ENCODE assay signal across 27 mouse cellular contexts in the genomic region with DNA sequence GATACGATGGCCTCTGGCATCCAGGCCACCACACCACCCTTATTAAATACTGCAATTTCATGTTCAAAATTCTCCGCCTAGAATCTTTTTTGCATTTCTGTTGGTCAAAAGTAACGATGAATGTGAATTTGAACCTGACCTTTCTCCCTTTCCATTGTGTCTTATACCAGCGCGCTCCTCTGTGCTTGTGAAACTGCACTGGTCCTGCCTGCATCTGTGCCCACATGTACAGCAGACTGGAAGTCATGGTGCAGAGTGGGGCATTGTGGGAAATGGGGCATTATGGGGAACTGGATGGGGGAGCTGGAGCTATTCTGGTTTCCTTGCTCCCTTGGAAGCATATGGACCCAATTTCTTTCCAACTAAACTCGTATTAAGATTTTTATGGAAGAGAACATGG.
DNase-seq lines count a peak whose midpoint lies in the region; ATAC-seq and TF ChIP-seq lines count a peak whose summit lies in the region.
"Had no signal": no experiment of that assay in that cellular context is flagged by ENCODE, and none has a peak within 500 bp of the region (broad histone marks: within the 10 kb centered on the region; RNA-seq: fewer than 3 reads in every experiment).

No protein-coding gene starts in this region.

- no peak overlapping the region for H3K9ac ChIP-seq in hindbrain, embryonic 13.5 days
- no peak overlapping the region for H3K9ac ChIP-seq in hindbrain, postnatal 0 days (replicated peaks; ENCODE audit: low read length)
- no peak overlapping the region for H3K9ac ChIP-seq in neural tube, embryonic 13.5 days
- no peak overlapping the region for H3K9ac ChIP-seq in midbrain, embryonic 16.5 days (ENCODE audit: low read depth, low read length)
- H3K9ac ChIP-seq: embryonic facial prominence, embryonic 13.5 days; forebrain, embryonic 13.5 days; forebrain, postnatal 0 days; heart, embryonic 13.5 days; intestine, embryonic 15.5 days had no signal

- no peak for TF ChIP-seq CTCF in hindbrain, postnatal 0 days (IDR thresholded peaks at IDR 0.05; ENCODE audit: low read depth)

- peak overlapping the region; percentile 49 for H3K27ac ChIP-seq in hindbrain, embryonic 13.5 days
- no peak overlapping the region for H3K27ac ChIP-seq in hindbrain, postnatal 0 days
- H3K27ac ChIP-seq in neural tube, embryonic 13.5 days (replicated peaks), result peak overlapping the region; percentile 29
- H3K27ac ChIP-seq in midbrain, embryonic 16.5 days (ENCODE audit: low read length), result 0 out of 2 replicates have a peak overlapping the region, but pooled peaks have one; percentile 29
- H3K27ac ChIP-seq: embryonic facial prominence, embryonic 10.5 days; embryonic facial prominence, embryonic 13.5 days; forebrain, embryonic 10.5 days; forebrain, embryonic 13.5 days; gastrocnemius, adult 2 months; heart, adult 2 months; heart, embryonic 10.5 days; heart, embryonic 13.5 days; intestine, embryonic 15.5 days had no signal

- H3K36me3 ChIP-seq in hindbrain, embryonic 13.5 days, result no peaks in the 10 kb centered on the region
- H3K36me3 ChIP-seq in hindbrain, postnatal 0 days (ENCODE audit: insufficient read depth, low read length), result no peaks in the 10 kb centered on the region
- H3K36me3 ChIP-seq in neural tube, embryonic 13.5 days, result no peaks in the 10 kb centered on the region
- H3K36me3 ChIP-seq in midbrain, embryonic 16.5 days (ENCODE audit: control insufficient read depth, insufficient read depth, low read length), result no peaks in the 10 kb centered on the region
- H3K36me3 ChIP-seq: embryonic facial prominence, embryonic 10.5 days; embryonic facial prominence, embryonic 13.5 days; forebrain, embryonic 10.5 days; heart, embryonic 10.5 days; heart, embryonic 13.5 days; intestine, embryonic 15.5 days had no signal

- peaks cover 13% of the 10 kb centered on the region for H3K4me1 ChIP-seq in hindbrain, embryonic 13.5 days (replicated peaks)
- no peaks in the 10 kb centered on the region for H3K4me1 ChIP-seq in hindbrain, postnatal 0 days (ENCODE audit: insufficient read depth, low read length)
- H3K4me1 ChIP-seq in neural tube, embryonic 13.5 days (replicated peaks), result peaks cover 20% of the 10 kb centered on the region
- peaks cover 9% of the 10 kb centered on the region for H3K4me1 ChIP-seq in midbrain, embryonic 16.5 days (ENCODE audit: control insufficient read depth, insufficient read depth, low read length)
- H3K4me1 ChIP-seq: embryonic facial prominence, embryonic 10.5 days; forebrain, embryonic 13.5 days; heart, embryonic 10.5 days; intestine, embryonic 15.5 days had no signal

- H3K27me3 ChIP-seq in hindbrain, embryonic 13.5 days, result no peaks in the 10 kb centered on the region
- no peaks in the 10 kb centered on the region for H3K27me3 ChIP-seq in hindbrain, postnatal 0 days (ENCODE audit: insufficient read depth, low read length)
- no peaks in the 10 kb centered on the region for H3K27me3 ChIP-seq in neural tube, embryonic 13.5 days
- H3K27me3 ChIP-seq in midbrain, embryonic 16.5 days (ENCODE audit: control insufficient read depth, insufficient read depth, low read depth, low read length), result no peaks in the 10 kb centered on the region
- H3K27me3 ChIP-seq: embryonic facial prominence, embryonic 13.5 days; forebrain, embryonic 13.5 days; heart, embryonic 13.5 days; intestine, embryonic 15.5 days had no signal

- DNase-seq in heart, adult 11 months, result peak; percentile 67
- DNase-seq in heart, postnatal 10 days, result no peak
- DNase-seq in hindbrain, postnatal 0 days (ENCODE audit: low spot score), result no peak
- no peak for DNase-seq in neural tube, embryonic 10.5 days (ENCODE audit: extremely low spot score, low spot score)
- DNase-seq: adrenal gland, adult 8-10 months; adrenal gland, postnatal 25 days; cerebellum, adult 11-12 months; cerebellum, adult 8-10 months; cerebellum, postnatal 10 days; cerebellum, postnatal 36 days; embryo, embryonic 11 days; forebrain, postnatal 0 days; gastrocnemius, adult 2 months; gastrocnemius, postnatal 25 days; heart, adult 2 months had no signal

- H3K4me3 ChIP-seq in hindbrain, embryonic 13.5 days, result no peak overlapping the region
- no peak overlapping the region for H3K4me3 ChIP-seq in hindbrain, postnatal 0 days (ENCODE audit: low read length)
- no peak overlapping the region for H3K4me3 ChIP-seq in neural tube, embryonic 13.5 days
- H3K4me3 ChIP-seq in midbrain, embryonic 16.5 days (ENCODE audit: low read depth, low read length), result no peak overlapping the region
- H3K4me3 ChIP-seq: embryonic facial prominence, embryonic 10.5 days; embryonic facial prominence, embryonic 13.5 days; forebrain, embryonic 10.5 days; forebrain, embryonic 13.5 days; gastrocnemius, adult 2 months; heart, adult 2 months; heart, embryonic 10.5 days; heart, embryonic 13.5 days; intestine, embryonic 15.5 days had no signal

- WGBS in hindbrain, embryonic 13.5 days, result 87% methylated on average over 6 of the region's 6 CpGs
- WGBS in hindbrain, postnatal 0 days, result 91% methylated on average over 6 of the region's 6 CpGs
- WGBS in neural tube, embryonic 13.5 days, result 91% methylated on average over 6 of the region's 6 CpGs
- WGBS in midbrain, embryonic 16.5 days, result 91% methylated on average over 6 of the region's 6 CpGs

- no peak overlapping the region for H3K4me2 ChIP-seq in hindbrain, embryonic 13.5 days
- H3K4me2 ChIP-seq in hindbrain, postnatal 0 days (ENCODE audit: low read depth, low read length), result no peak overlapping the region
- H3K4me2 ChIP-seq in neural tube, embryonic 13.5 days, result no peak overlapping the region
- H3K4me2 ChIP-seq in midbrain, embryonic 16.5 days (ENCODE audit: low read length), result no peak overlapping the region
- H3K4me2 ChIP-seq: embryonic facial prominence, embryonic 13.5 days; forebrain, embryonic 13.5 days; heart, embryonic 13.5 days; intestine, embryonic 15.5 days had no signal

- intact Hi-C loops in heart, postnatal 10 days (cut with DNase I), result no loop called here

- no peaks in the 10 kb centered on the region for H3K9me3 ChIP-seq in hindbrain, embryonic 13.5 days
- H3K9me3 ChIP-seq in hindbrain, postnatal 0 days (ENCODE audit: low read length), result no peaks in the 10 kb centered on the region
- H3K9me3 ChIP-seq in neural tube, embryonic 13.5 days, result no peaks in the 10 kb centered on the region
- no peaks in the 10 kb centered on the region for H3K9me3 ChIP-seq in midbrain, embryonic 16.5 days (replicated peaks; ENCODE audit: control insufficient read depth, low read length, poor library complexity, severe bottlenecking)
- H3K9me3 ChIP-seq: embryonic facial prominence, embryonic 10.5 days; embryonic facial prominence, embryonic 13.5 days; forebrain, embryonic 10.5 days; forebrain, embryonic 13.5 days; heart, embryonic 10.5 days; heart, embryonic 13.5 days; intestine, embryonic 15.5 days had no signal

- no peak for ATAC-seq in hindbrain, embryonic 13.5 days (ENCODE audit: low FRiP score)
- ATAC-seq in hindbrain, postnatal 0 days, result no peak
- no peak for ATAC-seq in neural tube, embryonic 13.5 days (ENCODE audit: low read depth)
- no peak for ATAC-seq in midbrain, embryonic 16.5 days
- no peak for ATAC-seq in erythroblast, adult 5-6 weeks (replicated peaks; ENCODE audit: low FRiP score, poor library complexity, severe bottlenecking)
- ATAC-seq: activated CD4-positive, CD25-positive, alpha-beta regulatory T cell, adult 4 months; forebrain, embryonic 13.5 days; forebrain, postnatal 0 days; intestine, embryonic 15.5 days had no signal
